Mouse (Mus musculus) layer of hippocampus, postnatal 14 days (tissue): Measurements from ENCODE around the gene Gsdma3. TPM values are rescaled to one million over a fixed set of nuclear protein-coding genes. Genes with fewer than 3 reads are reported as not detected.
A peak's percentile ranks its signal among the peaks of the same experiment; 100 is the strongest.
"Not testable (repeated sequence)": the region's sequence is repeated elsewhere in the genome, so short reads cannot be mapped to it uniquely, and the experiment has no call there.

Experiments
- DNase-seq, 2 experiments: peaks; one replicate each; pipeline ENCODE4 v3.0.0; 2021 to 2022; ENCODE audit warnings: low spot score in 2 of 2, mixed read lengths in 1 of 2
- total RNA-seq, 2 experiments: library from RNA; stranded (reverse); gene quantifications; 2 replicates each; pipeline ENCODE4 v1.2.3; 2021

The Gsdma3 gene
- total RNA-seq, 2 experiments from 2014 or later = not detected

DNA sequence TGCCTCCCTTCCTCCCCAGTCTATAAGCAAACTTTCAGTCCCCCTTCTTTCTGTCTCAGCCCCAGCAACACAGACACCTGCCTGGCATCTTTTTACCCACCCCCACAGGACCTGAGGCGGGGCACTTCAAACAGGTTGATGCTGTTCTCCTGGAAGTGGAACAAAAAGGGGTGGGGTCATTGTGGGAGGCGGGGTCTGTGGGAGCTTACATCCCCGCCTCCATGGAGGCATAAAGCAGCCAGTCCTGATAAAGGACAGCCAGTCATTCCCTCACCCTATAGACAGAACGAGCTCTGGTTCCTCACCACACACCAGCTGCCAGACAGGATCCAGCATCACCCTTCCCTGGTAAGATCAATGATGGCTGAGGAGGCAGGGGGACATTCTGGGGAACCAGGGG lies 37.9 kb downstream of the Gsdma3 start, which contains the start of gene Gsdma:
Gene Gsdma (plus strand): TSS at position 261 of the 400 bp plus-strand sequence.
- DNase-seq = no peak

DNA sequence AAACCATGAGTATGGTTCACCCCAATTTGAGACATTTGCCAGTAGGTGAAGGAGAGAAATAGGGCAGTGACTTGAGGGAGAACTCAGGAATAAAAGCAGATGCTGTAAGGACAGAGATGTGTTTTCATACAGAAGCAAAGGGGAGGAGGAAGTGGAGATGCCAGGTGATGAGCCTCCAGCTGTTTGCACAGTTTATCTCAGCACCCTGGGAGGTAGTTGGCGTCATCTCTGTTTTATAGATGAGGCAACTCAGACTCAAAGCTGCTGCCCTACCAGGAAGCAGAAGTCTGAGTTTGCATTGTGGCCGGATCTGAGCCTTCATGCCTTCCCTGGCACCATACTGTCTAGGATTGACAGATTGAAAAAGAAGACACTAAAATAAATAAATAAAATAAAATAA lies 42.8 kb downstream of the Gsdma3 start:
- no peak for DNase-seq

DNA sequence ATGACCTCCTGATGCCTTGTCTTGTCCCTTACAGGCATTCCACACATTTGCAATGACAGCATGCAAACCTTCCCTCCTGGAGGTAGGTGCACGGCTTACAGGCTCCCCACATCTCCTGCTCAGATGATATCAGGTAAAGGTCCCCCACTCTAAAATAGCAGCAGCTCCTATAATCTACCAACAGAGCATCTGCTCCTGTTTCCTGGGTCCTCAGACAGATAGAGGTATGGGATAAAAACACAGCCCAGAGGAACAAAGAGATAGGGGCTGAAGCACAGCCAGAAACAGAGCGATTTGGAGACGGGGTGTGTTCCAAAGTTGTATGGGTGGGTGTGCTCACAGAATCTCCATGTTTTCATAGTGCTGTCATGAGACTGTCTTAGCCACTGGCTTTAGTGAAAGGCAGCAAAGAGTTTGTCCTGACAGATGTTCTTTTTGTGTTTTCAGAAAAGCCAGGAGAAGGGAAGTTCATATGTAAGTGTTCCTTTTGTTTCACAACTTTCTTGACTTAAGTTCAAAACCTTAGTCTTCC lies 45.2 kb downstream of the Gsdma3 start:
- no peak for DNase-seq

DNA sequence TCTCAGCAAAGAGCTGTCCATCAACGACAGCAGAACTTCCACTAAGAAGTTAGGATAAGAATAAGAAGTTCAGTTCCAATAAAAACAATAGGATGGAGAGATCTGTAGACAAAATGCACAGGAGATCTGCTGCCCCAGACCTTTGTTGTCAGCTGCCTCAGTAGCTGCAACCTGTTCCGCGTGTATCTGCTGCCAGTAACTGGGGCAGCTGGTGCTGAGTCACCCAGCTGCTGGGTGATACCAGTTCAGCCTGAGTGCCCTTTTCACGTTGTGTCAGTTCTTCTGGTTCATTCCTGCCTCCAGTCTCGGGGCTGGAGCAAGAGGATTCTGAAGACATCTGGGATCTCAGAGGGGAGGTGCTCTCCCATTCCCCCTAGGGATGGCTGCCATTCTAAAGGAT lies 45.7 kb downstream of the Gsdma3 start:
- DNase-seq = no peak

DNA sequence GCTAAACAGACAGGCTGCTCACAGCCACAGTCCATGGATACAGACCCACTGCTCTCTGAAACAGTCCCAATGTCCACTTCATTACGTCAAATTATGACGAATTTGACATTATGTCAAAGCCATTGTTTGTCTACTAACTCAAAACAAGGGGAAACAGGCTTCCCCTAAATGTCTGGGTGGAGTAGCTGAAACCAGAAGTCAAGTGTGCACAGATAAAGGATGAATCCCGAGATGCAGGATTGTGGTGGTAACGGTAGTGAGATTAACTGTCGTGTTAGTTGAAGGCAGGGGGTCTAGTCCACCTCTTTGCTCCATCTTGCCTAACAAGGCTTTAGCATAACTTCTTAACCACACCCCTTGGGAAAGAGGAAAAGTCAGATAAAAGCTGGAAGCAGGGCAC lies 46.3 kb downstream of the Gsdma3 start:
- no peak for DNase-seq

DNA sequence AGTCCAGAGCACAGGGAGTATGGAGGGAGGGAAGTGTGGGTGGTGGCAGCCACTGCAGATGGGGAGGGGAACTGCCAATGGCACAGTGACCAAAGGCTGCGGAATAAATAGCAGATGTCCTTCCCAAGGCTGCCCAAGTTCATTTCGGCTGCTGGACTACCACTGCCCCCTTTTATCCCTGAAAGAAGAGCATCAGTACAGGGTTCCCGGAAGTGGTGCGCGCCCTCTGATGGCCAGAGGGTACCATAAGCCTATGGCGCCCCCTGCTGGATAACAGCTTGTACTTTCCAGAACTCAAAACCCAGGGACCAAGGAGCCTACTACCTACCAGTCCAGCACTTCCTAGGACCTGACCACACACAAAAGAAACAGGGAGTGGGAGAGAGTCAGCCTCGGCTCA lies 47.0 kb downstream of the Gsdma3 start:
- peak; percentile 33 to 59 for DNase-seq

DNA sequence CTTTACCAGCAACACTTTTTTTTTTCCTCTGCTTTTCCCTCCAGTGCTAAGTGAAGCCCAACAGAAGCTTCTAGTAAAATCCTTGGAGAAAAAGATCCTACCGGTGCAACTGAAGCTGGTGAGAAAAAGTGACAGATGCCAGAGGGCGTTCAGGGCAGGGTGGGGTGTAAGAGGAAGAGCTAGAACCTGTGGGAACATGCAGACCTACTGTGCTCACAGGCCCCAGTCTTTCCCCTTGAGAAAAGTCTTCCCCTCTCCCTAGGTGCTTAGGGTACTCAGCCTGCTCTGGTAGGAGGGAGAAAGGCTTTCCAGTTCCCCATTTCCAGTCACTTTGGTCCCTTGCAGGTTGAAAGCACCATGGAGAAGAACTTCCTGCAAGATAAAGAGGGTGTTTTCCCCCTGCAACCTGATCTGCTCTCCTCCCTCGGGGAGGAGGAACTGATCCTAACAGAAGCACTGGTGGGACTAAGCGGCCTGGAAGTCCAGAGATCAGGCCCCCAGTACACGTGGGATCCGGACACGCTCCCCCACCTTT lies 49.7 kb downstream of the Gsdma3 start:
- no peak for DNase-seq

DNA sequence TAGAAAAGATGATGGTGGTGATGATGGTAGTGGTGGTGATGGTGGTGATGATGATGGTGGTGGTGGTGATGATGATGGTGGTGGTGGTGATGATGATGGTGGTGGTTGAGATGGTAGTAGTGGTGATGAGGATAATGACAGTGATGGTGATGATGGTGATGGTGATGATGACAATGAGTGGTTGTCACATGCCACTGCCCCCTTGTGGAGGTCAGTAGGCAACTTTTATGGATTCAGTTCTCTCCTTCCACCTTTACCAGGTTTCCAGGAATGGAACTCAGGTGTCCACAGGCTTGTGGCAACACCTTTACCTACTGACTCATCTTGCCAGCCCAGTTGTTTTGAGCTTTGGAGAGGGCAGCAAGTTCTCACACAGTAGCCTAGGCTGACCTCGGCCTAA lies 53.9 kb downstream of the Gsdma3 start:
- DNase-seq = no peak

DNA sequence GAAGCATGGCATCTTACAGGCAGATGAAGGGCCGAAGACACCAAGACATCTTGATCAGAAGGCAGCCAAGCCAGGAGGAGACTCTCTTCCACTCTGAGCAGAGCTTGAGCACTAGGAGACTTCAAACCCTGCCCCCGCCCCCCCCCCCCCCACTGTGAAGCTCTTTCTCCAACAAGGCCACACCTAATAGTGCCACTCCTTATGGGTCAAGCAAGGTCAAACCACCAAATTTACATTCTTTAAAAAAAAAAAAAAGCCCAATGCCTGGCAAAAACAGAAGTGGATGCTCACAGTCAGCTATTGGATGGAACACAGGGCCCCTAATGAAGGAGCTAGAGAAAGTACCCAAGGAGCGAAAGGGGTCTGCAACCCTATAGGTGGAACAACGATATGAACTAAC lies 54.4 kb downstream of the Gsdma3 start:
- not testable (repeated sequence) for DNase-seq

DNA sequence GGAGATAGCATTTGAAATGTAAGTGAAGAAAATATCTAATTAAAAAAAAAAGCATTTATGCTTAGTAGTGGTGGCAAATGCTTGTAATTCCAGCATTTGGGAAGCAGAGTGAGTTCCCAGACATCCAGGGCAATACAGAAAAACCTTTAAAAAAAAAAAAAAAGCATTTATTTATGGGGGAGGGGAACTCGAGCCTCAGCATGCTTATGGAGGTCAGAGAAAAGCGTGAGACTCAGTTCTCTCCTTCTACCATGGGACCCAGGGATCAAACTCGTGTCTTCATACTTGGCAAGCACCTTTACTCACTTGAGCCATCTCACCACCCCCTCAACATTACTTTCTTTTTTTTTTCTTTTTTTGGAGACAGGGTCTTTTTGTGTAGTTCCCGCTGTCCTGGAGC lies 55.0 kb downstream of the Gsdma3 start:
- no peak for DNase-seq

DNA sequence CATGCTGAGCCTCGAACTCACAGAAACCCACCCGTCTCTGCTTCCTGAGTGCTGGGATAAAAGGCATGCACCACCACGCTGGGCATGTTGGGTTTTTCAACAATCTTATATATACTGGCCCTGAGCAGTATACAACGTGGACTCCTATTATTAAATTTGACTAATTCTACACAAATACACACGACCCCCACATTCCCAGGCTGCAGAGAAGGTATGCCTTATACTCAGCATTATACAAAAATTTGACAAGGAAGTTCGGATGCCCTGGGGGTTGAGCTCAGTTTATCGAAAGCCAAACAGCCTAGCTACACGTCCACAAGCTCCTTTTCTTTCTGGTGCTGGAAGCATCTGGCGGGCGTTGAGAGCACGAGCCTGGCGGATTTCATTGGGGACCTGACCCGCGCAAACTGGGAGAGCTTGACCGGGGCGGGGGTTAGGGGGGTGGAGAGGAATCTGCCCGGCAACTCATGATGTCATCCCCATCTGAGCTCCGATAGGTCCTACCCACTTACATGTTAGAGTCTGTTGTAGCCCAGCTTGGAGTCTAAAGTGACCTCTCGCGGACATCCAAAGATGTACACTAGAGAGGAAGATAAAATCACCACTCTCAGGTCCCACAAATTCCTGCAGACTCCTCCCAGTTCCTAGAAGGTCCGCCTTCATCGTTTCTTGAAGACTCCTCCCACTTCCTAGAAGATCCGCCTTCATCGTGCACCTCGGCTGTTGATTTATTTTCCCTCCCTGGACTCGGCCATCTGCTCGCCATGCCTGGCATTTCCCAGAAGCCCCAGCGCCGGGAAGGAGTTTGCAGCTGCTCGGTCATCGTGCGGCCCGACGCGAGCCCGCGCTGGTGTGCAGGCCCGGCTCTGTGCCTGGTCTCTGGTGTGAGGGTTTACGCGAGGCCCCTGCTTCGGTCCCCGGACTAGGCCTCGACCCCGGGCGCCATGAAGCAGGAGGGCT lies 55.9 kb downstream of the Gsdma3 start, which contains the start of gene Psmd3:
Gene Psmd3 (plus strand): TSS at position 769 of the 960 bp plus-strand sequence.
- DNase-seq = peak; percentile 97 to 98

DNA sequence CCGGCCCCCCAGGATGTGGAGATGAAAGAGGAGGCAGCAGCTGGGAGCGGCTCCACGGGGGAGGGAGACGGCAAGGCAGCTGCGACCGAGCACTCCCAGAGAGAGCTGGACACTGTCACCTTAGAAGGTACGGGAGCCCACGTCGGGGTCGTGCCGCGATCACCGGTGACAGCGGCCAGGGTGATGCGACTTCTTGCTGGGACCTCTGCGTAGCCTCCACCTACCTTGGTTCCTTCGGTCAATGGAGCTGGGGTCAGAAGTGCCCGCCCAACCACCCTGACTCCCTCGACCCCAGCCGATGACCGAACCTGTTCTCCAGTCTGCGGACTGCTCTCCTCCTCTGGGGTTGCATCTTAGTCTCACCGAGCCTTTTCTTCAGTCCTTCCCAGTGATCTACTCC lies 56.7 kb downstream of the Gsdma3 start:
- no peak for DNase-seq

DNA sequence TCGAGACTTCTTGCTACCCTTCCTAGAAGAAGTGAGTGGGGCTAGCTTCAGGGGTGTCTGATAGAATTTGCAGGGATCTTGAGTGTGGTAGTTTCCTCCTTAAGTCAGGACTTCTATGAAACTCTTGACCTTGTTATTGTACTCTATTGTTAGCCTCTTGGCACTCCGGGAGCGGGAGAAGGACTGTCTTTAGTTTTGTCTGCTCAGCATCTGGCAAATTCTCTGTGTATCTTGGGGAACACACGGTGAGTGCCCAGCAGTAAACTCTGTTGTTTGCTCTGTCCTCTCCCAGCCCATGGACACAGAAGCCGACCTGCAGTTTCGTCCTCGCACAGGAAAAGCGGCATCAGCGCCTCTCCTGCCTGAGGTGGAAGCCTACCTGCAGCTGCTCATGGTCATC lies 59.5 kb downstream of the Gsdma3 start:
- no peak for DNase-seq

DNA sequence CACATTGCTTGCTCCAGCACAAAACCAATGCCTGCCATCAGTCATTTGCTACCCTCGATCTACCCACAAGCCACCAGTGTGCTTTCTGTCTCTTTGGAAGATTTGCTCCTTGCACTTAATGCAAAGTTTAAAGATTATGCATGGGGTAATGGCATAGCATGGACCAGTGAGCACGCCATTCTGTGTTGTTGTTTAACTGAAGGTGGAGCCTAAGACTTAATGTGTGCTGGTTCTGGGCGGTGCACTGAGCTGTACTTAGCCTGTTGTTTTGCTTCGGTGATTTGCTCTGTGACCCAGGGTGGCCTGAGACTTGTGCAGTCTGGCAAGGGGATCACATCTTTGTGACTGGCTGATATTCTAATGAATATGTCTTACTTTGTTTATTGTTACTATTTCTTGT lies 60.8 kb downstream of the Gsdma3 start:
- DNase-seq = no peak

Other genes with a start within 250 kb of the Gsdma3 start
- 1 to 10 TPM in 1 of 2 experiments, under 1 TPM in 1; 0.94 to 1.3 TPM for gene Tcap, start 242.5 kb upstream of the Gsdma3 start, total RNA-seq
- gene Pnmt, start 239.9 kb upstream of the Gsdma3 start, total RNA-seq = under 1 TPM; 0.28 to 0.38 TPM
- gene Pgap3, start 225.9 kb upstream of the Gsdma3 start, total RNA-seq = 10 to 100 TPM; 10.0 to 10.1 TPM
- gene Erbb2, start 213.9 kb upstream of the Gsdma3 start, total RNA-seq = 1 to 10 TPM; 2.4 to 2.9 TPM
- 100 to 1,000 TPM in 1 of 2 experiments, 10 to 100 TPM in 1; 87.7 to 102 TPM for gene Mien1, start 187.4 kb upstream of the Gsdma3 start, total RNA-seq
- gene Grb7, start 180.0 kb upstream of the Gsdma3 start, total RNA-seq = 1 to 10 TPM; 1.1 to 1.6 TPM
- under 1 TPM in 1 of 2 experiments, not detected in 1; 0.21 TPM for gene Ikzf3, start 80.3 kb upstream of the Gsdma3 start, total RNA-seq
- under 1 TPM in 1 of 2 experiments, not detected in 1; 0.31 TPM for gene Zpbp2, start 75.3 kb upstream of the Gsdma3 start, total RNA-seq
- 10 to 100 TPM; 49.1 to 57.6 TPM for gene Ormdl3, start 39.0 kb upstream of the Gsdma3 start, total RNA-seq
- gene Lrrc3c, start 28.1 kb upstream of the Gsdma3 start, total RNA-seq = not detected
- gene Gm12355, start 699 bp upstream of the Gsdma3 start, total RNA-seq = 10 to 100 TPM; 10.1 to 13.3 TPM
- not detected for gene Gsdma2, start 20.4 kb downstream of the Gsdma3 start, total RNA-seq
- not detected for gene Gsdma, start 38.0 kb downstream of the Gsdma3 start, total RNA-seq
- 100 to 1,000 TPM; 122 to 126 TPM for gene Psmd3, start 56.2 kb downstream of the Gsdma3 start, total RNA-seq
- gene Csf3, start 74.9 kb downstream of the Gsdma3 start, total RNA-seq = not detected
- gene Med24, start 103.1 kb downstream of the Gsdma3 start, total RNA-seq = 100 to 1,000 TPM; 109 to 110 TPM
- 1,000 to 10,000 TPM; 1,264 to 1,291 TPM for gene Thra, start 114.3 kb downstream of the Gsdma3 start, total RNA-seq
- 10 to 100 TPM; 53.3 to 65.3 TPM for gene Nr1d1, start 149.0 kb downstream of the Gsdma3 start, total RNA-seq
- gene Msl1, start 169.2 kb downstream of the Gsdma3 start, total RNA-seq = 100 to 1,000 TPM; 149 to 161 TPM
- gene Casc3, start 178.5 kb downstream of the Gsdma3 start, total RNA-seq = 10 to 100 TPM; 56.7 to 59.7 TPM
- 100 to 1,000 TPM; 159 to 165 TPM for gene Rapgefl1, start 210.4 kb downstream of the Gsdma3 start, total RNA-seq
- gene Wipf2, start 237.3 kb downstream of the Gsdma3 start, total RNA-seq = 10 to 100 TPM; 35.8 to 43.8 TPM